Mouse (Mus musculus): Measurements from ENCODE around the gene Olfr572.

DNA sequence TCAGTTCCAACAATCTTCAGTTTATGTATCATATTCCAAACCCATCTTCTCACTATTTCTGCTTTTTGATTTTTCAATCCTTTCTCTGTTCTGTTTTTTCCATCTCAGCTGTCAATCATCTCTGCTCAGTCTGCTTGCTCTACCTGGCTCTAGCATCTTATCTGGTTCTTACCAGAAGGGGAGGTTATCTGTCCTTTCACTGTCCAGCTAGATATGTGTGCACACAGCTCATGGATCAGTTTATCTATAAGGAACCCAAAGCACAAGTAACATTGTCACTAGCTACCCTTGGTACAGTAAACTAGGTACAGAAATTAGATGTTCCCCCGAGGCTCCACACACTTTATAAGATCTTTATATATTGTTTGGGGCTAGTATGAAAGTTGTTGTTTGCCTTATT is 19.2 kb downstream of the Olfr572 start:
- TF ChIP-seq EP300 (IDR thresholded peaks at IDR 0.05) (no peak), CTCF (IDR thresholded peaks at IDR 0.05) (no peak)
